Mouse (Mus musculus) forebrain, embryonic 13.5 days (tissue): ENCODE results near the gene Fam160b1. TPM values are rescaled to one million over a fixed set of nuclear protein-coding genes. Genes with fewer than 3 reads are reported as not detected.

Source experiments
- ATAC-seq: fragments of 200-750 bp; cut with Nextera tagmentation; 2 replicates; pipeline ENCODE4 v1.8.0; 2017
- H3K27ac ChIP-seq: fragments of 300-500 bp; sonication (generic); 2 replicates; pipeline ENCODE4 v1.5.1; 2015; ENCODE audit warnings: inconsistent platforms, mild to moderate bottlenecking, moderate library complexity
- H3K27me3 ChIP-seq: fragments of 300-500 bp; sonication (generic); 2 replicates; pipeline ENCODE4 v1.6.1; 2015; ENCODE audit warnings: mild to moderate bottlenecking, inconsistent platforms
- H3K36me3 ChIP-seq: fragments of 300-500 bp; sonication (generic); 2 replicates; pipeline ENCODE4 v1.6.1; 2015; ENCODE audit warnings: mild to moderate bottlenecking, inconsistent platforms; ENCODE audit not compliant: poor library complexity, severe bottlenecking
- H3K4me1 ChIP-seq: fragments of 300-500 bp; sonication (generic); 2 replicates; pipeline ENCODE4 v1.6.1; 2015; ENCODE audit warnings: inconsistent platforms
- H3K4me2 ChIP-seq: fragments of 300-500 bp; sonication (generic); 2 replicates; pipeline ENCODE4 v1.6.1; 2015; ENCODE audit warnings: inconsistent platforms, mild to moderate bottlenecking, moderate library complexity
- H3K4me3 ChIP-seq: fragments of 300-500 bp; sonication (generic); 2 replicates; pipeline ENCODE4 v1.5.1; 2015; ENCODE audit warnings: mild to moderate bottlenecking, inconsistent platforms
- H3K9ac ChIP-seq: fragments of 300-500 bp; sonication (generic); 2 replicates; pipeline ENCODE4 v1.6.1; 2015; ENCODE audit warnings: mild to moderate bottlenecking, inconsistent platforms
- H3K9me3 ChIP-seq: fragments of 300-500 bp; sonication (generic); replicated peaks from 2 replicates; pipeline ENCODE4 v1.6.1; 2016; ENCODE audit warnings: inconsistent platforms
- WGBS: fragments of 180-500 bp; shearing (Covaris S2); methylation state at CpG from one replicate; pipeline ENCODE4 v1.1.7; 2015; 5-methylcytosine and 5-hydroxymethylcytosine counted together
- polyA plus RNA-seq: library from polyadenylated mRNA; unstranded; fragments of >200 nt; fragmentation: Nextera tagmentation; extraction: Ambion mirVana; gene quantifications from 2 replicates; pipeline ENCODE4 v1.2.1, GENCODE M21; 2015

Fam160b1 gene
- polyA plus RNA-seq, 1 experiment from 2014 or later: 11.6 TPM

DNA sequence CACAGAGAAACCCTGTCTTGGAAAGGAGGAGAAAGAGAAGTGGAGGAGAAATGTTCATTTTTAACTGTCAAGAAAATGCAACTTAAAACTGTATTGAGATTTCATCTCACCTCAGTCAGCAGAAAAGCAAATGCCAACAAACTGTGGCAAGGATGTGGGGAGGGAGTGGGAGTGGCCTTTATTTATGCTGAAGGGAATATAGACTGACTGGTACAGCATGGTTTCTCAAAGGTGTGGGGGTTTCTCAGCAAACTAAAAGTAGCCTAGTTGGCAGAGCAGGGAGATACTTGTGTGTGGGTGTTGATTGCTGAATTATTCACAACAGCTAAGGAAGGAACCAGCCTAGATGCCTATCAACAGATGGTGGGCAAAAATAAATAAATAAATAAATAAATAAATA, 32.8 kb upstream of the Fam160b1 start:
- Histone ChIP-seq H3K4me3 (no peak overlapping the region), H3K4me2 (no peak overlapping the region), H3K36me3 (no peaks in the 10 kb centered on the region), H3K4me1 (no peaks in the 10 kb centered on the region), H3K27ac (no peak overlapping the region), H3K9me3 (0 out of 2 replicates have a peak, but pooled peaks cover 6% of the 10 kb centered on the region), H3K9ac (no peak overlapping the region), H3K27me3 (no peaks in the 10 kb centered on the region)
- no peak for ATAC-seq

DNA sequence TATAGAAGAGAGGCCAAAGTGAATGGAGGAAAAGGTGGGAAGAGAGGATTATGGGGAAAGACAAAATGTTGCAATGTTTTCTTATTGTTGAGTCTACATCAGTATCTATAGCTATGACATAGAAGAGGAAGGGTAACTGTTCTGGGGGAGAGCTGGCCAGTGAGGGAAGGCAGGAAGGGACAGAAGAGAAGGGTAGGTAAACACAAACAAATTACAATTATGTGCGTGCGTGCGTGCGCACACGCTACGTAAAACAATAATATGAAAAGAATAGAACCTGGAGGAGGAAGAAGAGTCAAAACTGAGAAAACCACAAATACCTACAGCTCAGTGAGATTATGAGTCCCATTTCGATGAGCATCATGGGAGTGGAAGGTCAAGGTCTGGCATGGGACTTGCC, 32.2 kb upstream of the Fam160b1 start:
- Histone ChIP-seq H3K27me3 (no peaks in the 10 kb centered on the region), H3K9ac (no peak overlapping the region), H3K27ac (no peak overlapping the region), H3K4me2 (no peak overlapping the region), H3K4me1 (no peaks in the 10 kb centered on the region), H3K9me3 (0 out of 2 replicates have a peak, but pooled peaks cover 6% of the 10 kb centered on the region), H3K36me3 (no peaks in the 10 kb centered on the region), H3K4me3 (no peak overlapping the region)
- no peak for ATAC-seq
- WGBS: 98% methylated on average over 7 of the region's 7 CpGs

DNA sequence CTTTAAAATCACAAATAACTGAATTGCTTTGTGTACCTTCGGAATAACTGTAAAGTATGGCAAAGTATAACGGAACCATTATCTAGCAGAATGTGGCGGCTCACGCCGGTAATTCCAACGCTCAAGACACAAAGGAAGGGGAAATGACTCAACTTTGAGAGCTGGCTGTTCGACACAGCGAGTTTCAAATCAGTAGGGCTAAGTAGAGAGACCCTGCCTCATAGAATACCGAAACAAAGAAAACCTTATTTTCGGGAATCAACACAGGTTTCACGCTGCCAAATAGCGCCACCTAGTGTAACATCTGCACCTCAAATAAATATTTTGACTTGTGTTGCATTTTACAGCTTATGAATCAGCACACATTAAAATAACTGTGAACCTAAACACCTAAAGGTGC, 31.7 kb upstream of the Fam160b1 start:
- 0 out of 2 replicates have a peak, but pooled peaks cover 6% of the 10 kb centered on the region for H3K9me3 ChIP-seq
- no peak overlapping the region for H3K27ac ChIP-seq
- H3K4me2 ChIP-seq: no peak overlapping the region
- 60% methylated on average over 12 of the region's 12 CpGs for WGBS
- ATAC-seq: no peak
- no peaks in the 10 kb centered on the region for H3K27me3 ChIP-seq
- no peak overlapping the region for H3K9ac ChIP-seq
- no peaks in the 10 kb centered on the region for H3K4me1 ChIP-seq
- no peaks in the 10 kb centered on the region for H3K36me3 ChIP-seq
- no peak overlapping the region for H3K4me3 ChIP-seq

DNA sequence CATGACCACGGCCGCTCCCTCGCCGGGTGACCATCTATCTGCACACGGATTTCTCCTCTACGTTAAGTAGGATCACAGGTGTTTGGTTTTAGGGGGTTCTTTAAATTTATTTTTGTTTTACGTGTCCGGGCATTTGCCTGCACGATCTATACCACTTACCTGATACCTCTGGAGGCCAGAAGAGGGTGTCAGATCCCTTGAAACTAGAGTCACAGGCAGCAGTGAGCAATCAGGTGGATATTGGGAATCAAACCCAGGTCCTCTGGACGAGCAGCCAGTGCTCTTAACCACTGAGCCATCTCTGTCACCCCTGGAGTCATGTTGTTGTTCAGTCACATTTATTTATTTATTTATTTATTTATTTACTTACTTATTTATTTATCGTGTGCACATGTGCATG, 30.2 kb upstream of the Fam160b1 start:
- no peaks in the 10 kb centered on the region for H3K27me3 ChIP-seq
- H3K36me3 ChIP-seq: no peaks in the 10 kb centered on the region
- no peak overlapping the region for H3K27ac ChIP-seq
- no peak overlapping the region for H3K4me3 ChIP-seq
- WGBS: 85% methylated on average over 11 of the region's 11 CpGs
- H3K4me2 ChIP-seq: no peak overlapping the region
- H3K9ac ChIP-seq: no peak overlapping the region
- 0 out of 2 replicates have a peak, but pooled peaks cover 6% of the 10 kb centered on the region for H3K9me3 ChIP-seq
- no peak for ATAC-seq
- H3K4me1 ChIP-seq: no peaks in the 10 kb centered on the region

DNA sequence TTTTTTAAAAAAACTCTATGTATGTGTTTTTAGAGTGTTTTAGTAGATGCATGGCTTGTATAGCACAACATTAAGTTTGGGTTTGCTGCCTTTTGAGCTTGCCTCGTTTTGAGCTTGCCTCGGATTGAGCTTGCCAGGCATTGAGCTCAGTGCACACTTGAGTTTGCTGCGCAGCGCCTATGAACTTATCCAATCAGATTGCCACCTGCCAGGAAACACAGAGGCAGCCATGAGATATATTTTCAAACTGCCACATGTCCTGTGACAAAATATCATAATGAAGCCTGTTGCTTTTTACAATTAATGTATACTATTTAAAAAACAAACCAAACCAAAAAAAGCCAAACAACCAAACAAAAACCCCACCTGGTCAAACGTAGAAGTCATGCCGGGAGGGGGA, 29.2 kb upstream of the Fam160b1 start:
- Histone ChIP-seq H3K4me1 (no peaks in the 10 kb centered on the region), H3K27ac (no peak overlapping the region), H3K36me3 (no peaks in the 10 kb centered on the region), H3K9ac (no peak overlapping the region), H3K9me3 (0 out of 2 replicates have a peak, but pooled peaks cover 6% of the 10 kb centered on the region), H3K27me3 (no peaks in the 10 kb centered on the region), H3K4me3 (no peak overlapping the region), H3K4me2 (no peak overlapping the region)
- 88% methylated on average over 6 of the region's 6 CpGs for WGBS
- ATAC-seq: no peak

DNA sequence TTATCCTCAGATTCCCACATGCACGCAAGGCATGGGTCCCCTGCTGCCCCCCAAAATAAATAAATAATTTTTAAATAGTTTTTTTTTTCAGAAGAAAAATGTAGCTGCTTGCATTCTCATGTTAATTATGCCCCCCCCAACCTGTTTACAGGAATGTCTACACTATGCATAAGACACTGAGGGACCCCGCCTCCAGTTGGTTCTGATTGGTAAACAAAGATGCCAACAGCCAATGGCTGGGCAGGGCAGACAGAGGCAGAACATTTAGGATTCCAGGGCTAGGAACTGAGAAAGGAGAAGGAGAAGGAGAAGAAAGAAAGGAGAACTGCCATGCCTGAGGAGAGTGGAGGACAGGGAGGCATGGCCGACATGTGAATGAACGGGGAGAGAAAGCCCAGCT, 27.1 kb upstream of the Fam160b1 start:
- WGBS: 78% methylated on average over 4 of the region's 4 CpGs
- no peak overlapping the region for H3K9ac ChIP-seq
- ATAC-seq: no peak
- no peaks in the 10 kb centered on the region for H3K36me3 ChIP-seq
- H3K27me3 ChIP-seq: no peaks in the 10 kb centered on the region
- H3K4me3 ChIP-seq: no peak overlapping the region
- H3K9me3 ChIP-seq: 0 out of 2 replicates have a peak, but pooled peaks cover 6% of the 10 kb centered on the region
- no peak overlapping the region for H3K4me2 ChIP-seq
- no peak overlapping the region for H3K27ac ChIP-seq
- H3K4me1 ChIP-seq: no peaks in the 10 kb centered on the region

DNA sequence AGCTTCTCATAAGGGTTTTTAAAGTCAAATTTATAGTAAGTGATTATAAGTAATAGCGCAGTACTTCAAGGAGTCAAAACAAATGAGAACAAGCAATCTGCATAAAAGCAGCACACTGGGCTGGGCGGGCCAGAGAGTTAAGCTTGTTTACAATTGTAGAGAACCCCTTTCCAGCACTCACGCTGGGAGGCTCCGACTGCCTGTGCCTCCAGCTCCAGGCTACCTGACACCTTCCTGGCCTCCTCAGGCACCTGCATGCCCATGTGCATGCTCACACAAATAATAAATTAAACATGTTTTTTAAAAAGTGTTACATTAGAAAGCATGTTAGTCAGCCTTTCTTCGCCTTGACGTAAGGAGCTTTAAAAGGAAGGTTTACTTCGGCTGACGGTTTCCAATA, 25.3 kb upstream of the Fam160b1 start:
- Histone ChIP-seq H3K9ac (no peak overlapping the region), H3K4me3 (no peak overlapping the region), H3K4me2 (no peak overlapping the region), H3K36me3 (no peaks in the 10 kb centered on the region), H3K27me3 (no peaks in the 10 kb centered on the region), H3K9me3 (no peaks in the 10 kb centered on the region), H3K27ac (no peak overlapping the region), H3K4me1 (no peaks in the 10 kb centered on the region)
- ATAC-seq: no peak
- 44% methylated on average over 8 of the region's 8 CpGs for WGBS

DNA sequence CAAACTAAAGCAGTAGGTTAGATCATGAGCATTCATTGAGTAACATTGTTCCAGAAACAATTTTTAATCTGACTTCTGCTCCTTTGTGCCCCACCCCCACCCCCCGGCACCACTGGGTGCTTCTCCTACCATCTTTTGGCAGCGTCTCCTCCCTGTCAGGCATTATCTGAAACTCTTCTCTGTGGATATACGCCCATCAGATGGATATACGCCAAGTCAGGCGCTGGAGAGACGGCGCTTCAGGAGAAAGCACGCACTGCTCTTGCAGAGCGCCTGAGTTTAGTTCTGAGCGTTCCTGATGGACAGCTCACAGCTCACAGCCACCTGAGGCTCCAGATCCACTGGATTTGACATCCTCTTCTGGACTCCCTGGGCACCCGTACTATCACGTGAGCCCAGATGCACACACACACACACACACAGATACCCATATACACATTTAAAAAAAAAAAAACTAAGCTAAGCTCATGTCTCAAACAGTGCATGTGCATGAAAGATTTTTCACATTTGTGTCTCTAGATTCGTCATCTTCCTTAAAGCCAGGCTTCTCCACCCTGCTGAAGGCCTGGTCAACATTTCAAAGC, 21.1 kb upstream of the Fam160b1 start:
- 84% methylated on average over 13 of the region's 13 CpGs for WGBS
- H3K27ac ChIP-seq: no peak overlapping the region
- no peaks in the 10 kb centered on the region for H3K27me3 ChIP-seq
- no peaks in the 10 kb centered on the region for H3K36me3 ChIP-seq
- no peaks in the 10 kb centered on the region for H3K4me1 ChIP-seq
- no peak overlapping the region for H3K4me2 ChIP-seq
- no peak overlapping the region for H3K9ac ChIP-seq
- H3K4me3 ChIP-seq: no peak overlapping the region
- ATAC-seq: no peak
- no peaks in the 10 kb centered on the region for H3K9me3 ChIP-seq

DNA sequence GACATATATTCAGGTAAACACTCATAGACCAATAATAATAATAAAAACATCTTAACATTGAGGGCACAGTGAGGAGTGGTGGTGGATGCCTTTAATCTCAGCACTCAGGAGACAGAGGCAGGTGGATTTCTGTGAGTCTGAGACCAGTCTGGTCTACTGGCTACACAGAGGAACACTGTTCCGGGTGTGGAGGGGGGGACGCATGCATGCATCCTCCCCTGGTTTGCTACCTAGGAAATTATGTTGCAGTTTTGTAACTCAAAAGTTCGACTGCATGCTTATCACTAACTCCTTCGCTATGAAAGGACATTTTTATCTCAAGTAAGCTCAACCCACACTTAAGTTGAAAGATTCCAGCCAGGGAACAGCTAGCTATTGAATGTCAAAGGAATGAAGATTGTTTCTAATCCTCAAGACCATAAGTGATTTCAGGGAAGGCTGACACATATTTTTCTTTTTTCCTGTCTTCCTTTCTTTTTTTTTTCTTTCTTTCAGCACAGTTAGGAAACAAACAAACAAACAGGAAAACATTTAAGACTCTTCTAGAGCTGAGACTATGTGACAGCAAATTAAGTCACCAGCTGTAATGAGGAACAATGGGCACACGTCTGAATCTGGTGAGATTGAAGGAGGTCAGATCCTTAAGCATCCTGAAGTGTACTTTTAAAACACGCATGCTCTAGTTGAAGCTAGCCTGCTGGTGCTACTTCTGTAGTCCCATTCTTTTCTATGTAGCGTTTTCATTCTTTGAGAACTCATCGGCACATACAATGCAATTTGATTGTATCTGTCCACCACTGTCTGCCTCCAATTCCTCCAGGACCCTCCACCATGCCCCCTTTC, 19.4 kb upstream of the Fam160b1 start:
- WGBS: 74% methylated on average over 8 of the region's 8 CpGs
- no peak for ATAC-seq
- no peaks in the 10 kb centered on the region for H3K4me1 ChIP-seq
- no peaks in the 10 kb centered on the region for H3K27me3 ChIP-seq
- H3K4me3 ChIP-seq: no peak overlapping the region
- H3K27ac ChIP-seq: no peak overlapping the region
- no peaks in the 10 kb centered on the region for H3K36me3 ChIP-seq
- no peak overlapping the region for H3K9ac ChIP-seq
- H3K9me3 ChIP-seq: peaks cover 1% of the 10 kb centered on the region; the same call in 1 of the 2 replicates
- no peak overlapping the region for H3K4me2 ChIP-seq

DNA sequence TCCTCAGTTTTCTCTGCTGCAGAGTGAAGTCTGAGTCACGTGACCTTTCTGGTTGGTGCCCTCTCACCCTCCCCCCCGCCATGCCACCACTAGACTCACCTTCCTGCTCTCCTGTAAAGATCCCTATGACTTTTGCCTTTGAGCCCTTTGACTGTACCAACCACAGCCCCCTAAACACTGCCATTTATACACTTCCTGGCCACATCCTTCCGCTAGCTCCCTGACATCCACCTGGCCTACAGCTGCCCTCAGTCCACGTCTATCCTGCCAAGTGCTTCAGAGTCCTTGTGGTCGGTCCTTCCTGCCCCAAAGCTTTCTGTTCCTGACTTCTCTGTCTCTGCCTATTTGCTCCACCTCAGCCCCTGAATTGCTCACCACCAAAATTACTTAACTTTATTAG, 16.6 kb upstream of the Fam160b1 start:
- 84% methylated on average over 5 of the region's 5 CpGs for WGBS
- Histone ChIP-seq H3K4me1 (no peaks in the 10 kb centered on the region), H3K27me3 (no peaks in the 10 kb centered on the region), H3K4me2 (no peak overlapping the region), H3K27ac (no peak overlapping the region), H3K9ac (no peak overlapping the region), H3K4me3 (no peak overlapping the region), H3K36me3 (no peaks in the 10 kb centered on the region), H3K9me3 (peaks cover 17% of the 10 kb centered on the region)
- no peak for ATAC-seq

DNA sequence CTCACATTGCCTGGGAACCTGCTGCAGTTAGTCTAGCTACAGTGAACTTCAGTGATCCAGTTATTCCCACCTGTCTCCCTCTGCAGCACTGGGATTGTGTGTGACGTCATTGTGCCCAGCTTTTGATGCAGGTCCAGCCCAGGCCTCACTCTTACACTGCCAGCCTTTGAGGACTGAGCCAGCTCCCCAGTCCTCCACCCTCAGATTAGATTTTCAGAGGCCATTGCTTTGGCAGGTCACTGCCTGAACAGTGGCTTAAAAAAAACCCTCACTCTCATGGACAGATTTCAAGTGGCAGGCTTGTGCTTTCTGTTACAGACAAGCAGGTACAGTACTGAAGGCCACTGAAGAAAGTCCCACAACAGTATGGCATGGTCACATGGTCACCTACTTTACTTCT, 15.8 kb upstream of the Fam160b1 start:
- Histone ChIP-seq H3K4me1 (no peaks in the 10 kb centered on the region), H3K9ac (no peak overlapping the region)
- 77% methylated on average over 1 of the region's 1 CpGs for WGBS

DNA sequence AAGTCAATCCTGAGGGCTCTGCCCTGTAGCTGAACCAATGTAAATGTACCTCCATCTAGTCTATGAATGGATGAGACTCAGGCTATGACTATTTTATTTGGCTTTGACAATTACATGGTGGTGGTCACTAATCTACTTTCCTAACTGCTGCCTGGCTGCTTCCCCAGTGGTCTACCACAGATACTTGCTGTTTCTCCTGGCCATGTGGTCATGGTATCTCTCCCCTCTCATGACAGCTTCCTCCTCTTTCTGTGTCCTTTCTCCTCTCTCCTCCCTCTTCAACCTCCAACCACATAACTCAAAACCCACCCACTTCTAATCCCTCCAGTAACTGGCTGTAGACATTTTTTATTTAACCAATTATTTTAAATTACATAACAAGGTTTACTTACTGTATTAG, 11.4 kb upstream of the Fam160b1 start:
- H3K27me3 ChIP-seq: no peaks in the 10 kb centered on the region
- no peak overlapping the region for H3K4me2 ChIP-seq
- no peaks in the 10 kb centered on the region for H3K4me1 ChIP-seq
- H3K27ac ChIP-seq: no peak overlapping the region
- no peak overlapping the region for H3K4me3 ChIP-seq
- ATAC-seq: no peak
- no peaks in the 10 kb centered on the region for H3K36me3 ChIP-seq
- peaks cover 17% of the 10 kb centered on the region for H3K9me3 ChIP-seq
- no peak overlapping the region for H3K9ac ChIP-seq

More for the DNA sequence above, 15.8 kb upstream of the Fam160b1 start:
- H3K4me2 ChIP-seq: no peak overlapping the region
- no peak overlapping the region for H3K4me3 ChIP-seq
- ATAC-seq: no peak
- no peaks in the 10 kb centered on the region for H3K36me3 ChIP-seq
- H3K27me3 ChIP-seq: no peaks in the 10 kb centered on the region
- H3K27ac ChIP-seq: no peak overlapping the region
- peaks cover 17% of the 10 kb centered on the region for H3K9me3 ChIP-seq
